Mouse (Mus musculus) bone marrow, adult 2 months (tissue): ENCODE measurements around the gene Wnk2.

Experiments
- CTCF ChIP-seq: fragments of 200-500 bp; IDR thresholded peaks from 2 replicates; pipeline ENCODE4 v1.5.1; 2011; ENCODE audit warnings: low read length, control low read depth; ENCODE audit not compliant: control insufficient read depth, insufficient read depth
- POLR2A ChIP-seq: fragments of 200-500 bp; IDR thresholded peaks from 2 replicates; pipeline ENCODE4 v1.6.1; 2011; ENCODE audit warnings: low read depth, mild to moderate bottlenecking, control low read depth, low read length, borderline replicate concordance; ENCODE audit not compliant: control insufficient read depth

DNA sequence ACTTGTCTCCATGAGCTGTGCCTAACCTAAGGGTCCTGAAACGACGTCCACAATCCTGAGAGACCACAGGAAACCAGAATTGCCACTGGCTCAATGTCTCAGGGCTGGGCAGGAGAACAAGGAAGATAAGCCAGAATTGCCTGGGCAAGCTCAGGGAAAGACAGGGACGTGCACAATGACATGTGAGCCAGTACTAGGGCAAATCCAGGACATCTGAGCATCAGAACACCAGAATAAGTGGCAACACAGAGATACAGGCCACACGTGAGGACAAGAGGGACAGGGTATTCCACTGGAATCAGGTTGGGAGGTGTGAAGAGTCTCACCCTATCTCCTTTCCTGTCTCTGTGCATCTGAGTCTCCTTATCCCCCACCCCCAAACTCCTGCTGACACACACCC, 61.4 kb downstream of the Wnk2 start:
- TF ChIP-seq CTCF (no peak), POLR2A (no peak)
